Mouse (Mus musculus) cerebellum, adult 9-11 months (tissue): ENCODE results near the gene Snx32.

Source experiments
- DNase-seq: peaks from one replicate; pipeline ENCODE4 v3.0.0; 2022

Snx32 gene

GRCm38 (mm10) chr19:5480016-5480415, 30.3 kb downstream of the Snx32 start:
- peak; percentile 66 for DNase-seq

GRCm38 (mm10) chr19:5477668-5478300, 32.6 kb downstream of the Snx32 start:
- peak; percentile 46 for DNase-seq

GRCm38 (mm10) chr19:5477004-5477667, 33.2 kb downstream of the Snx32 start:
- DNase-seq, result peak; percentile 63

- peak; percentile 72 for DNase-seq
These were observed 35.1 kb downstream of the Snx32 start for GRCm38 (mm10) chr19:5475069-5475714.

- peak; percentile 62 for DNase-seq
These were observed 35.9 kb downstream of the Snx32 start for GRCm38 (mm10) chr19:5474281-5475068.

- DNase-seq, result peak; percentile 80
These were observed 36.6 kb downstream of the Snx32 start, which contains the start of gene Efemp2 for GRCm38 (mm10) chr19:5473720-5474119. Efemp2 (plus strand) TSS chr19:5473954.

- no peak for DNase-seq
These were observed 37.5 kb downstream of the Snx32 start for GRCm38 (mm10) chr19:5472857-5473256.

- DNase-seq, result no peak
These were observed 38.5 kb downstream of the Snx32 start for GRCm38 (mm10) chr19:5471846-5472245.

GRCm38 (mm10) chr19:5468374-5468773, 42.0 kb downstream of the Snx32 start, which contains the start of gene Ctsw:
Ctsw (minus strand) TSS chr19:5468507.
- no peak for DNase-seq

GRCm38 (mm10) chr19:5466916-5467500, 43.3 kb downstream of the Snx32 start:
- DNase-seq, result no peak

GRCm38 (mm10) chr19:5465037-5465436, 45.3 kb downstream of the Snx32 start:
- peak; percentile 40 for DNase-seq

GRCm38 (mm10) chr19:5463791-5464562, 46.4 kb downstream of the Snx32 start:
- peak; percentile 74 for DNase-seq

GRCm38 (mm10) chr19:5463212-5463611, 47.1 kb downstream of the Snx32 start:
- DNase-seq, result peak; percentile 49

GRCm38 (mm10) chr19:5461411-5461810, 48.9 kb downstream of the Snx32 start:
- DNase-seq, result no peak

- peak; percentile 87 for DNase-seq
These were observed 49.9 kb downstream of the Snx32 start, which contains the start of gene Fibp for GRCm38 (mm10) chr19:5460465-5460911. Fibp (plus strand) TSS chr19:5460615.

- DNase-seq, result peak; percentile 17
These were observed 50.4 kb downstream of the Snx32 start for GRCm38 (mm10) chr19:5459896-5460295.

- peak; percentile 63 for DNase-seq
These were observed 51.3 kb downstream of the Snx32 start for GRCm38 (mm10) chr19:5459019-5459418.

- DNase-seq, result peak; percentile 41
These were observed 52.4 kb downstream of the Snx32 start, which contains the start of gene Ccdc85b for GRCm38 (mm10) chr19:5457746-5458442. Ccdc85b (minus strand) TSS chr19:5457894.

- peak; percentile 98 for DNase-seq
These were observed 53.2 kb downstream of the Snx32 start for GRCm38 (mm10) chr19:5456922-5457745.
